Mouse (Mus musculus) embryonic facial prominence, embryonic 12.5 days (tissue): ENCODE results near the gene Rpl35a. TPM values are rescaled to one million over a fixed set of nuclear protein-coding genes. Genes with fewer than 3 reads are reported as not detected.
A peak's percentile ranks its signal among the peaks of the same experiment; 100 is the strongest.
"Not testable (repeated sequence)": the region's sequence is repeated elsewhere in the genome, so short reads cannot be mapped to it uniquely, and the experiment has no call there.

Experiments used
- ATAC-seq: fragments of 200-750 bp; cut with Nextera tagmentation; 2 replicates; pipeline ENCODE4 v1.8.0; 2017; ENCODE audit not compliant: insufficient number of reproducible peaks, insufficient read depth, low FRiP score, low TSS enrichment
- H3K27ac ChIP-seq: fragments of 300-500 bp; sonication (generic); 2 replicates; pipeline ENCODE4 v1.5.1; 2016; ENCODE audit warnings: mild to moderate bottlenecking
- H3K27me3 ChIP-seq: fragments of 300-500 bp; sonication (generic); 2 replicates; pipeline ENCODE4 v1.6.1; 2016; ENCODE audit warnings: mild to moderate bottlenecking, moderate library complexity
- H3K36me3 ChIP-seq: fragments of 300-500 bp; sonication (generic); 2 replicates; pipeline ENCODE4 v1.6.1; 2016; ENCODE audit warnings: mild to moderate bottlenecking
- H3K4me1 ChIP-seq: fragments of 300-500 bp; sonication (generic); 2 replicates; pipeline ENCODE4 v1.6.1; 2016
- H3K4me2 ChIP-seq: fragments of 300-500 bp; sonication (generic); replicated peaks from 2 replicates; pipeline ENCODE4 v1.6.1; 2016; ENCODE audit warnings: mild to moderate bottlenecking, moderate library complexity
- H3K4me3 ChIP-seq: fragments of 300-500 bp; sonication (generic); 2 replicates; pipeline ENCODE4 v1.5.1; 2016; ENCODE audit warnings: mild to moderate bottlenecking
- H3K9ac ChIP-seq: fragments of 300-500 bp; sonication (generic); 2 replicates; pipeline ENCODE4 v1.6.1; 2016; ENCODE audit warnings: mild to moderate bottlenecking, moderate library complexity
- H3K9me3 ChIP-seq: fragments of 300-500 bp; sonication (generic); 2 replicates; pipeline ENCODE4 v1.6.1; 2016; ENCODE audit warnings: mild to moderate bottlenecking, moderate library complexity
- WGBS: fragments of 180-500 bp; shearing (Covaris S2); methylation state at CpG from one replicate; pipeline ENCODE4 v1.1.7; 2016; 5-methylcytosine and 5-hydroxymethylcytosine counted together
- polyA plus RNA-seq: library from polyadenylated mRNA; unstranded; fragments of >200 nt; fragmentation: Nextera tagmentation; extraction: Ambion mirVana; gene quantifications from 2 replicates; pipeline ENCODE4 v1.2.1, GENCODE M21; 2016

Rpl35a gene
- polyA plus RNA-seq, 1 experiment from 2014 or later, result 849 TPM

GRCm38 (mm10) chr16:33023750-33024149 is 32.5 kb upstream of the Rpl35a start:
- no peak overlapping the region for H3K4me3 ChIP-seq
- 7% methylated on average over 4 of the region's 4 CpGs for WGBS
- H3K9me3 ChIP-seq, result no peaks in the 10 kb centered on the region
- no peak overlapping the region for H3K4me2 ChIP-seq
- no peak overlapping the region for H3K9ac ChIP-seq
- H3K36me3 ChIP-seq, result no peaks in the 10 kb centered on the region
- H3K27ac ChIP-seq, result no peak overlapping the region
- ATAC-seq, result peak; percentile 56; the same call in 1 of the 2 replicates
- no peaks in the 10 kb centered on the region for H3K4me1 ChIP-seq
- no peaks in the 10 kb centered on the region for H3K27me3 ChIP-seq

- Histone ChIP-seq H3K4me3 (no peak overlapping the region), H3K4me1 (no peaks in the 10 kb centered on the region), H3K9ac (no peak overlapping the region), H3K27me3 (no peaks in the 10 kb centered on the region), H3K4me2 (no peak overlapping the region), H3K27ac (no peak overlapping the region), H3K36me3 (no peaks in the 10 kb centered on the region), H3K9me3 (no peaks in the 10 kb centered on the region)
- ATAC-seq, result no peak
- WGBS, result 70% methylated on average over 8 of the region's 8 CpGs
Measured at GRCm38 (mm10) chr16:33024456-33025104, 31.7 kb upstream of the Rpl35a start.

GRCm38 (mm10) chr16:33026357-33026756 is 29.9 kb upstream of the Rpl35a start:
- no peaks in the 10 kb centered on the region for H3K36me3 ChIP-seq
- no peak overlapping the region for H3K4me3 ChIP-seq
- no peaks in the 10 kb centered on the region for H3K9me3 ChIP-seq
- H3K9ac ChIP-seq, result no peak overlapping the region
- no peak overlapping the region for H3K27ac ChIP-seq
- H3K4me1 ChIP-seq, result no peaks in the 10 kb centered on the region
- H3K27me3 ChIP-seq, result no peaks in the 10 kb centered on the region
- no peak for ATAC-seq
- 90% methylated on average over 7 of the region's 7 CpGs for WGBS
- H3K4me2 ChIP-seq, result no peak overlapping the region

- H3K9ac ChIP-seq, result no peak overlapping the region
- no peaks in the 10 kb centered on the region for H3K9me3 ChIP-seq
- H3K4me3 ChIP-seq, result no peak overlapping the region
- H3K36me3 ChIP-seq, result no peaks in the 10 kb centered on the region
- peaks cover 2% of the 10 kb centered on the region; the same call in 1 of the 2 replicates for H3K4me1 ChIP-seq
- ATAC-seq, result no peak
- no peak overlapping the region for H3K4me2 ChIP-seq
- H3K27ac ChIP-seq, result no peak overlapping the region
- no peaks in the 10 kb centered on the region for H3K27me3 ChIP-seq
- WGBS, result 72% methylated on average over 4 of the region's 4 CpGs
Measured at GRCm38 (mm10) chr16:33036006-33036405, 20.2 kb upstream of the Rpl35a start.

DNA sequence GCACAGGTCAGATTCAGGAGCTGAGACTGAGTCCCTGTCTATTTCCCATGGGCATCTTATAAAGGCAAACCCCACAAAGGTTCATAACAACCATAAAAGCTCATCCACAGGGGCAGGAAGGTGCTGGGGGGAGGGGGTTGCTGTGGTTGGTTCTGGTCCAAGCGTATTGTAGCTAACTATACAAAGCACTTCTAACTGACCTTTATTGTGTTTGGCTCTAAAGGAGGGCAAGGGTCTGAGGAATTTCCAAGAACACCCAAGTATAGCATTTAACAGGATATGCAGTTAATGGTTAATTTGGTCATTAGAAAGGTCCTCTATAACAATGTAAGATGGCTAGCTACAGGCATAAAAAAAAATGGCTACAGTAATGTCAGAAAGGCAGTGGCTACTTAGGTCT is 13.6 kb upstream of the Rpl35a start:
- no peak for ATAC-seq
- Histone ChIP-seq H3K27me3 (no peaks in the 10 kb centered on the region), H3K9ac (no peak overlapping the region), H3K27ac (no peak overlapping the region), H3K4me3 (no peak overlapping the region), H3K36me3 (no peaks in the 10 kb centered on the region), H3K4me1 (no peaks in the 10 kb centered on the region), H3K4me2 (no peak overlapping the region), H3K9me3 (no peaks in the 10 kb centered on the region)
- 94% methylated on average over 1 of the region's 1 CpGs for WGBS

- H3K9me3 ChIP-seq, result no peaks in the 10 kb centered on the region
- no peak overlapping the region for H3K4me2 ChIP-seq
- WGBS, result 75% methylated on average over 2 of the region's 2 CpGs
- ATAC-seq, result no peak
- H3K4me1 ChIP-seq, result no peaks in the 10 kb centered on the region
- H3K27ac ChIP-seq, result no peak overlapping the region
- H3K9ac ChIP-seq, result no peak overlapping the region
- H3K4me3 ChIP-seq, result no peak overlapping the region
- no peaks in the 10 kb centered on the region for H3K27me3 ChIP-seq
- no peaks in the 10 kb centered on the region for H3K36me3 ChIP-seq
Measured at GRCm38 (mm10) chr16:33043268-33043667, 13.0 kb upstream of the Rpl35a start.

- WGBS, result 82% methylated on average over 1 of the region's 1 CpGs
Measured at GRCm38 (mm10) chr16:33048004-33048403, 8.2 kb upstream of the Rpl35a start.

DNA sequence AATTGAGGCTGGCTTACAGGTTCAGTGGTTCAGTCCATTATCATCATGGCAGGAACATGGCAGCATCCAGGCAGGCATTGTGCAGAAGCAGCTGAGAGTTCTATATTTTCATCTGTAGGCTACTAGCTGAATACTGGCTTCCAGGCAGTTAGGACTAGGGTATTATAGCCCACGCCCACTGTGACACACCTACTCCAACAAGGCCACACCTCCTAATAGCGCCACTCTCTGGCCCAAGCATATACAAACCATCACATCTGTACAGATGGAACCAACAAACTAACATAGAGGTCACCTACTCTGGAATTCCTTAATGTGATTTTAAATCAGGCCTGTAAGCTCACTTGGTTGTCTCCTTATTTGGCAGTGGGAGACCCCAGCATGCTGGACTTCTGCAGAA is 7.6 kb upstream of the Rpl35a start:
- H3K9ac ChIP-seq, result no peak overlapping the region
- H3K4me2 ChIP-seq, result no peak overlapping the region
- no peak overlapping the region for H3K27ac ChIP-seq
- no peaks in the 10 kb centered on the region for H3K4me1 ChIP-seq
- no peaks in the 10 kb centered on the region for H3K36me3 ChIP-seq
- no peak overlapping the region for H3K4me3 ChIP-seq
- H3K9me3 ChIP-seq, result no peaks in the 10 kb centered on the region
- ATAC-seq, result no peak
- WGBS, result 74% methylated on average over 2 of the region's 2 CpGs
- H3K27me3 ChIP-seq, result no peaks in the 10 kb centered on the region

More at GRCm38 (mm10) chr16:33048004-33048403, 8.2 kb upstream of the Rpl35a start:
- Histone ChIP-seq H3K4me1 (no peaks in the 10 kb centered on the region), H3K4me2 (no peak overlapping the region), H3K27me3 (no peaks in the 10 kb centered on the region), H3K36me3 (no peaks in the 10 kb centered on the region), H3K9me3 (no peaks in the 10 kb centered on the region), H3K9ac (no peak overlapping the region), H3K4me3 (no peak overlapping the region), H3K27ac (no peak overlapping the region)
- ATAC-seq, result no peak

- H3K4me2 ChIP-seq, result no peak overlapping the region
- H3K4me1 ChIP-seq, result no peaks in the 10 kb centered on the region
- H3K36me3 ChIP-seq, result no peaks in the 10 kb centered on the region
- no peaks in the 10 kb centered on the region for H3K9me3 ChIP-seq
- ATAC-seq, result no peak
- no peaks in the 10 kb centered on the region for H3K27me3 ChIP-seq
- WGBS, result 91% methylated on average over 16 of the region's 16 CpGs
- H3K9ac ChIP-seq, result no peak overlapping the region
- H3K4me3 ChIP-seq, result no peak overlapping the region
- H3K27ac ChIP-seq, result no peak overlapping the region
Measured at GRCm38 (mm10) chr16:33049809-33050208, 6.4 kb upstream of the Rpl35a start.

DNA sequence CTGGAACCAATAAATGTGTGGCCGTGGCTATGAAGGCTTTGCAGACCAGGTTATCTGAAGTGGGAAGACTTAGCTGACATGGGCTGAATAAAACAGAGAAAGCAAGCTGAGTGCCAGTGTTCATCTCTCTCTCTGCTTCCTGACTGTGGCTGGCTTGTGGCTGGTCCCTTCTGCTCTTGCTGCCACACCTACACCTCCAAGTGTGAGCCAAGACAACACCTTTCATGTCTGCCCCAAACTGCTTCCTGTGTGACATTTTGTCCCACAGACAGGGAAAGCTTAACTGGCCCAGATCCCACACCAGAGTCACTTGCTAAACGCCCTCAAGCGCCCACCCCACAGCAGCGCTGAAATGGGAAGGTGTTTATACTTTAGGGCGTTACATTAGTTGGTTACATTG is 3.1 kb upstream of the Rpl35a start:
- H3K9me3 ChIP-seq, result no peaks in the 10 kb centered on the region
- H3K27me3 ChIP-seq, result no peaks in the 10 kb centered on the region
- no peak overlapping the region for H3K4me2 ChIP-seq
- no peak for ATAC-seq
- 60% methylated on average over 5 of the region's 5 CpGs for WGBS
- H3K4me3 ChIP-seq, result no peak overlapping the region
- H3K9ac ChIP-seq, result no peak overlapping the region
- peaks cover 4% of the 10 kb centered on the region for H3K4me1 ChIP-seq
- H3K36me3 ChIP-seq, result peaks cover 3% of the 10 kb centered on the region
- H3K27ac ChIP-seq, result no peak overlapping the region

- not testable (repeated sequence) for H3K27me3 ChIP-seq, H3K4me3 ChIP-seq, ATAC-seq, H3K9ac ChIP-seq, H3K9me3 ChIP-seq, H3K4me2 ChIP-seq, H3K27ac ChIP-seq
- Histone ChIP-seq H3K36me3 (peaks cover 21% of the 10 kb centered on the region), H3K4me1 (peaks cover 14% of the 10 kb centered on the region)
- WGBS, result 87% methylated on average over 2 of the region's 2 CpGs
Measured at GRCm38 (mm10) chr16:33054927-33055326, 1.3 kb upstream of the Rpl35a start.

- peak overlapping the region; percentile 51 for H3K4me2 ChIP-seq
- H3K4me1 ChIP-seq, result peaks cover 14% of the 10 kb centered on the region
- H3K27me3 ChIP-seq, result no peaks in the 10 kb centered on the region
- ATAC-seq, result no peak
- peak overlapping the region; percentile 81 for H3K4me3 ChIP-seq
- H3K9me3 ChIP-seq, result no peaks in the 10 kb centered on the region
- H3K9ac ChIP-seq, result 0 out of 2 replicates have a peak overlapping the region, but pooled peaks have one; percentile 7
- H3K36me3 ChIP-seq, result peaks cover 28% of the 10 kb centered on the region
- no peak overlapping the region for H3K27ac ChIP-seq
- WGBS, result 24% methylated on average over 10 of the region's 10 CpGs
Measured at GRCm38 (mm10) chr16:33055655-33056054, 598 bp upstream of the Rpl35a start.
